Mouse (Mus musculus) hindbrain, embryonic 10.5 days (tissue): Measurements from ENCODE around the gene Srd5a3. TPM values are rescaled to one million over a fixed set of nuclear protein-coding genes. Genes with fewer than 3 reads are reported as not detected.

ENCODE experiments used
- DNase-seq: peaks from one replicate; pipeline ENCODE4 v3.0.0-alpha.2; 2017; ENCODE audit warnings: low spot score
- H3K27ac ChIP-seq: fragments of 300-500 bp; sonication (generic); 2 replicates; pipeline ENCODE4 v1.5.1; 2016; ENCODE audit warnings: mild to moderate bottlenecking, moderate library complexity
- H3K27me3 ChIP-seq: fragments of 300-500 bp; sonication (generic); 2 replicates; pipeline ENCODE4 v1.6.1; 2016; ENCODE audit warnings: mild to moderate bottlenecking; ENCODE audit not compliant: poor library complexity, insufficient read depth, severe bottlenecking
- H3K36me3 ChIP-seq: fragments of 300-500 bp; sonication (generic); 2 replicates; pipeline ENCODE4 v1.6.1; 2016; ENCODE audit warnings: mild to moderate bottlenecking, moderate library complexity
- H3K4me1 ChIP-seq: fragments of 300-500 bp; sonication (generic); replicated peaks from 2 replicates; pipeline ENCODE4 v1.6.1; 2016; ENCODE audit warnings: mild to moderate bottlenecking
- H3K4me3 ChIP-seq: fragments of 300-500 bp; sonication (generic); 2 replicates; pipeline ENCODE4 v1.5.1; 2016; ENCODE audit warnings: mild to moderate bottlenecking, moderate library complexity
- H3K9me3 ChIP-seq: fragments of 300-500 bp; sonication (generic); 2 replicates; pipeline ENCODE4 v1.6.1; 2016; ENCODE audit warnings: mild to moderate bottlenecking, moderate library complexity
- WGBS: fragments of 180-500 bp; shearing (Covaris S2); methylation state at CpG from one replicate; pipeline ENCODE4 v1.1.7; 2016; 5-methylcytosine and 5-hydroxymethylcytosine counted together
- polyA plus RNA-seq: library from polyadenylated mRNA; unstranded; fragments of >200 nt; fragmentation: Nextera tagmentation; extraction: Ambion mirVana; gene quantifications from 2 replicates; pipeline ENCODE4 v1.2.1, GENCODE M21; 2016

The Srd5a3 gene
- polyA plus RNA-seq, 1 experiment from 2014 or later, result 20.7 TPM

GRCm38 (mm10) chr5:76136271-76136670, 3.8 kb upstream of the Srd5a3 start:
- no peak overlapping the region for H3K4me3 ChIP-seq
- H3K36me3 ChIP-seq, result no peaks in the 10 kb centered on the region
- H3K4me1 ChIP-seq, result peaks cover 31% of the 10 kb centered on the region
- H3K9me3 ChIP-seq, result no peaks in the 10 kb centered on the region
- H3K27ac ChIP-seq, result no peak overlapping the region
- WGBS, result 90% methylated on average over 3 of the region's 3 CpGs
- peaks cover 20% of the 10 kb centered on the region; the same call in 1 of the 2 replicates for H3K27me3 ChIP-seq
- DNase-seq, result no peak

GRCm38 (mm10) chr5:76137586-76137985, 2.5 kb upstream of the Srd5a3 start:
- Histone ChIP-seq H3K36me3 (no peaks in the 10 kb centered on the region), H3K4me1 (peaks cover 34% of the 10 kb centered on the region), H3K9me3 (no peaks in the 10 kb centered on the region), H3K4me3 (no peak overlapping the region), H3K27ac (no peak overlapping the region), H3K27me3 (peaks cover 20% of the 10 kb centered on the region; the same call in 1 of the 2 replicates)
- 86% methylated on average over 1 of the region's 1 CpGs for WGBS
- no peak for DNase-seq

GRCm38 (mm10) chr5:76138071-76138470, 2.0 kb upstream of the Srd5a3 start:
- 65% methylated on average over 1 of the region's 1 CpGs for WGBS
- H3K4me1 ChIP-seq, result peaks cover 34% of the 10 kb centered on the region

GRCm38 (mm10) chr5:76138512-76138911, 1.6 kb upstream of the Srd5a3 start:
- Histone ChIP-seq H3K27ac (peak overlapping the region; percentile 50; the same call in 1 of the 2 replicates), H3K9me3 (no peaks in the 10 kb centered on the region), H3K27me3 (peaks cover 20% of the 10 kb centered on the region; the same call in 1 of the 2 replicates), H3K4me1 (peaks cover 34% of the 10 kb centered on the region), H3K36me3 (no peaks in the 10 kb centered on the region), H3K4me3 (no peak overlapping the region)
- peak; percentile 28 for DNase-seq
- WGBS, result 29% methylated on average over 10 of the region's 10 CpGs

More at GRCm38 (mm10) chr5:76138071-76138470, 2.0 kb upstream of the Srd5a3 start:
- Histone ChIP-seq H3K9me3 (no peaks in the 10 kb centered on the region), H3K27me3 (peaks cover 20% of the 10 kb centered on the region; the same call in 1 of the 2 replicates), H3K27ac (peak overlapping the region; percentile 50), H3K4me3 (no peak overlapping the region), H3K36me3 (no peaks in the 10 kb centered on the region)
- no peak for DNase-seq

GRCm38 (mm10) chr5:76139171-76139671, 850 bp upstream of the Srd5a3 start:
- no peak for DNase-seq
- peaks cover 34% of the 10 kb centered on the region for H3K4me1 ChIP-seq
- 0 out of 2 replicates have a peak overlapping the region, but pooled peaks have one; percentile 97 for H3K27ac ChIP-seq
- peaks cover 20% of the 10 kb centered on the region; the same call in 1 of the 2 replicates for H3K27me3 ChIP-seq
- H3K9me3 ChIP-seq, result no peaks in the 10 kb centered on the region
- H3K4me3 ChIP-seq, result peak overlapping the region; percentile 74; the same call in 1 of the 2 replicates
- H3K36me3 ChIP-seq, result no peaks in the 10 kb centered on the region
- 44% methylated on average over 7 of the region's 7 CpGs for WGBS

GRCm38 (mm10) chr5:76140730-76141066, 627 bp downstream of the Srd5a3 start:
- no peak for DNase-seq
- 10% methylated on average over 9 of the region's 9 CpGs for WGBS
- peak overlapping the region; percentile 97 for H3K27ac ChIP-seq
- H3K36me3 ChIP-seq, result no peaks in the 10 kb centered on the region
- H3K9me3 ChIP-seq, result no peaks in the 10 kb centered on the region
- H3K27me3 ChIP-seq, result peaks cover 15% of the 10 kb centered on the region; the same call in 1 of the 2 replicates
- H3K4me1 ChIP-seq, result peaks cover 34% of the 10 kb centered on the region
- H3K4me3 ChIP-seq, result peak overlapping the region; percentile 74

GRCm38 (mm10) chr5:76143356-76143755, 3.3 kb downstream of the Srd5a3 start:
- WGBS, result 91% methylated on average over 4 of the region's 4 CpGs
- no peak for DNase-seq
- Histone ChIP-seq H3K9me3 (no peaks in the 10 kb centered on the region), H3K27ac (no peak overlapping the region), H3K27me3 (0 out of 2 replicates have a peak, but pooled peaks cover under 1% of the 10 kb centered on the region), H3K36me3 (no peaks in the 10 kb centered on the region), H3K4me1 (peaks cover 30% of the 10 kb centered on the region), H3K4me3 (no peak overlapping the region)

- no peak overlapping the region for H3K4me3 ChIP-seq
- DNase-seq, result no peak
- H3K9me3 ChIP-seq, result 0 out of 2 replicates have a peak, but pooled peaks cover 5% of the 10 kb centered on the region
- WGBS, result 100% methylated on average over 1 of the region's 1 CpGs
- no peak overlapping the region for H3K27ac ChIP-seq
- peaks cover 21% of the 10 kb centered on the region for H3K36me3 ChIP-seq
- no peaks in the 10 kb centered on the region for H3K27me3 ChIP-seq
- H3K4me1 ChIP-seq, result peaks cover 2% of the 10 kb centered on the region; the same call in 1 of the 2 replicates
Observed at GRCm38 (mm10) chr5:76146401-76146800, 6.3 kb downstream of the Srd5a3 start.

GRCm38 (mm10) chr5:76149436-76149835, 9.4 kb downstream of the Srd5a3 start:
- Histone ChIP-seq H3K4me1 (no peaks in the 10 kb centered on the region), H3K27me3 (no peaks in the 10 kb centered on the region), H3K36me3 (peaks cover 41% of the 10 kb centered on the region), H3K4me3 (no peak overlapping the region), H3K27ac (no peak overlapping the region), H3K9me3 (0 out of 2 replicates have a peak, but pooled peaks cover 5% of the 10 kb centered on the region)
- 91% methylated on average over 6 of the region's 6 CpGs for WGBS
- DNase-seq, result no peak

- Histone ChIP-seq H3K27ac (no peak overlapping the region), H3K27me3 (no peaks in the 10 kb centered on the region), H3K4me1 (no peaks in the 10 kb centered on the region), H3K4me3 (no peak overlapping the region), H3K9me3 (0 out of 2 replicates have a peak, but pooled peaks cover 5% of the 10 kb centered on the region), H3K36me3 (peaks cover 54% of the 10 kb centered on the region)
- no peak for DNase-seq
- WGBS, result 91% methylated on average over 6 of the region's 6 CpGs
Observed at GRCm38 (mm10) chr5:76152956-76153355, 12.9 kb downstream of the Srd5a3 start.

GRCm38 (mm10) chr5:76153430-76153829, 13.4 kb downstream of the Srd5a3 start:
- Histone ChIP-seq H3K4me1 (no peaks in the 10 kb centered on the region), H3K27ac (no peak overlapping the region), H3K9me3 (0 out of 2 replicates have a peak, but pooled peaks cover 5% of the 10 kb centered on the region), H3K36me3 (peaks cover 54% of the 10 kb centered on the region), H3K4me3 (no peak overlapping the region), H3K27me3 (no peaks in the 10 kb centered on the region)
- WGBS, result 87% methylated on average over 11 of the region's 11 CpGs
- no peak for DNase-seq

- peaks cover 54% of the 10 kb centered on the region for H3K36me3 ChIP-seq
- 0 out of 2 replicates have a peak, but pooled peaks cover 5% of the 10 kb centered on the region for H3K9me3 ChIP-seq
- no peaks in the 10 kb centered on the region for H3K27me3 ChIP-seq
- 94% methylated on average over 21 of the region's 21 CpGs for WGBS
- no peak overlapping the region for H3K27ac ChIP-seq
- DNase-seq, result no peak
- no peak overlapping the region for H3K4me3 ChIP-seq
- no peaks in the 10 kb centered on the region for H3K4me1 ChIP-seq
Observed at GRCm38 (mm10) chr5:76154434-76155165, 14.5 kb downstream of the Srd5a3 start.

- WGBS, result 90% methylated on average over 6 of the region's 6 CpGs
- Histone ChIP-seq H3K4me3 (no peak overlapping the region), H3K4me1 (peaks cover 21% of the 10 kb centered on the region), H3K9me3 (no peaks in the 10 kb centered on the region), H3K36me3 (peaks cover 15% of the 10 kb centered on the region; the same call in 1 of the 2 replicates), H3K27ac (no peak overlapping the region), H3K27me3 (no peaks in the 10 kb centered on the region)
- no peak for DNase-seq
Observed at GRCm38 (mm10) chr5:76159555-76159954, 19.5 kb downstream of the Srd5a3 start.
